Mouse (Mus musculus) erythroblast, embryonic 14.5 days (primary cell): ENCODE results near the gene Fam69b.

Experiments used
- GATA1 ChIP-seq: IDR thresholded peaks from 2 replicates; pipeline ENCODE4 v1.6.1; 2012; ENCODE audit warnings: low read length, inconsistent platforms, mixed read lengths
- TAL1 ChIP-seq: IDR thresholded peaks from 3 replicates; pipeline ENCODE4 v1.6.1; 2012; ENCODE audit warnings: low read length, inconsistent platforms, mixed read lengths

DNA sequence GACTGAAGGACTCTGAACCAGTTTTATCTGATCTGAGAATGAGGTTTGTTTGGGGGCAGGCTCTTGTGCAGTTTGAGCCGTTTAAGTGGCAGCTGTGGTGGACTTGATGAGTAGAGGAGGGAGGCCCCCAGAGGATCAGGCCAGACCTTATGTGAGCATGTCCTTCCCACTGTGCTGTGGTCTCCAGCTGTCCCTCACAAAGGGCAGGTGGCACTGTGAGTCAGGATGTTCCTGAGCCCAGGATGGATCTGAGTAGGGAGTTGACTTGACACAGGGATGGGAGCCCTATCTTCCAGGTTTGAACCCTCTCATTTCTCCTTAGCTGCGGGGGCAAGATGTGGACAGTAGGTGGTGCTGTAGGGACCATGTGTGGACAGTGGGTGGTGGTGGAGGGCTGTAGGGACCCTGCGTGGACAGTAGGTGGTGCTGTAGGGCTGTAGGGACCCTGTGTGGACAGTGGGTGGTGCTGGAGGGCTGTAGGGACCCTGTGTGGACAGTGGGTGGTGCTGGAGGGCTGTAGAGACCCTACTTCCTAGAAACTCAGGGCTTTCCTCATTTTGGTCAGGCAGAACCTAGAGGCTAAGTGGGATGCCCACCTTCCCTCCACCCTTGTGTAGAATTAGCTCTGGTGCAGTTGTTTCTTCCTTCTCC is 18.5 kb downstream of the Fam69b start:
- no peak for TF ChIP-seq GATA1
- TF ChIP-seq TAL1: no peak
